Mouse (Mus musculus): Measurements from ENCODE around the gene Rimkla. TPM values are rescaled to one million over a fixed set of nuclear protein-coding genes. Genes with fewer than 3 reads are reported as not detected.

Rimkla gene
- total and polyA plus RNA-seq, 3 experiments, result not detected

- H3K79me2 ChIP-seq (ENCODE audit: control insufficient read depth, insufficient read depth, low read length, poor library complexity), result no peaks in the 10 kb centered on the region
- no peaks in the 10 kb centered on the region; a peak in 1 of 4 replicates for H3K27me3 ChIP-seq (ENCODE audit: control insufficient read depth in 1 of 2, insufficient read depth in 2 of 2, low read length in 2 of 2)
- H3K36me3 ChIP-seq (ENCODE audit: control insufficient read depth in 1 of 2, insufficient read depth in 2 of 2, low read length in 2 of 2), result no peaks in the 10 kb centered on the region
- H3K9ac ChIP-seq (ENCODE audit: control insufficient read depth, low read depth, low read length, poor library complexity, severe bottlenecking), result no peak overlapping the region
- H3K4me1 ChIP-seq (ENCODE audit: control insufficient read depth in 1 of 2, insufficient read depth in 2 of 2, low read length in 2 of 2), result no peaks in the 10 kb centered on the region
- no peak for DNase-seq (ENCODE audit: low read depth, low spot score)
- H3K4me3 ChIP-seq (ENCODE audit: control insufficient read depth in 1 of 2, insufficient read depth in 1 of 2, low read depth in 2 of 2, low read length in 2 of 2), result no peak overlapping the region
- no peaks in the 10 kb centered on the region for H3K9me3 ChIP-seq (replicated peaks; ENCODE audit: insufficient read depth, low read length)
- no peak overlapping the region for H3K27ac ChIP-seq (ENCODE audit: control insufficient read depth, low read depth, low read length)
- TF ChIP-seq POLR2AphosphoS2 (IDR thresholded peaks at IDR 0.05; ENCODE audit: low read length) (no peak), TBP (IDR thresholded peaks at IDR 0.05; ENCODE audit: low read depth, low read length) (no peak), ETS1 (IDR thresholded peaks at IDR 0.05; ENCODE audit: low read depth, low read length) (no peak), POLR2A (IDR thresholded peaks at IDR 0.05; ENCODE audit: control insufficient read depth in 1 of 2, insufficient read depth in 1 of 2, low read depth in 1 of 2, low read length in 2 of 2, poor library complexity in 1 of 2) (no peak), GABPA (IDR thresholded peaks at IDR 0.05; ENCODE audit: low read depth, low read length) (no peak)
Measured at GRCm38 (mm10) chr4:119483051-119483450, 9.4 kb downstream of the Rimkla start.

- Histone ChIP-seq H3K27me3 (ENCODE audit: control insufficient read depth in 1 of 2, insufficient read depth in 2 of 2, low read length in 2 of 2) (peaks cover 0 to 7% of the 10 kb centered on the region in 2 experiments; a peak in 3 of 4 replicates), H3K4me3 (ENCODE audit: control insufficient read depth in 1 of 2, insufficient read depth in 1 of 2, low read depth in 2 of 2, low read length in 2 of 2) (no peak overlapping the region), H3K79me2 (ENCODE audit: control insufficient read depth, insufficient read depth, low read length, poor library complexity) (no peaks in the 10 kb centered on the region), H3K9ac (ENCODE audit: control insufficient read depth, low read depth, low read length, poor library complexity, severe bottlenecking) (no peak overlapping the region), H3K4me1 (ENCODE audit: control insufficient read depth in 1 of 2, insufficient read depth in 2 of 2, low read length in 2 of 2) (no peaks in the 10 kb centered on the region), H3K36me3 (ENCODE audit: control insufficient read depth in 1 of 2, insufficient read depth in 2 of 2, low read length in 2 of 2) (no peaks in the 10 kb centered on the region), H3K9me3 (replicated peaks; ENCODE audit: insufficient read depth, low read length) (no peaks in the 10 kb centered on the region), H3K27ac (ENCODE audit: control insufficient read depth, low read depth, low read length) (no peak overlapping the region)
- DNase-seq (ENCODE audit: low read depth, low spot score), result no peak
- TF ChIP-seq POLR2AphosphoS5 (IDR thresholded peaks at IDR 0.05; ENCODE audit: borderline replicate concordance, low read depth, low read length) (no peak), E2F4 (IDR thresholded peaks at IDR 0.05; ENCODE audit: borderline replicate concordance, low read depth, low read length) (no peak), RAD21 (IDR thresholded peaks at IDR 0.05; ENCODE audit: low read depth, low read length) (no peak), ZNF384 (IDR thresholded peaks at IDR 0.05; ENCODE audit: low read depth, low read length) (no peak), MXI1 (IDR thresholded peaks at IDR 0.05; ENCODE audit: low read depth, low read length) (no peak), USF2 (IDR thresholded peaks at IDR 0.05; ENCODE audit: borderline replicate concordance in 1 of 2, insufficient read depth in 1 of 2, low read depth in 1 of 2, low read length in 2 of 2) (no peak), ELF1 (IDR thresholded peaks at IDR 0.05; ENCODE audit: low read depth, low read length) (no peak)
Measured at GRCm38 (mm10) chr4:119473150-119473549, 19.3 kb downstream of the Rimkla start.

GRCm38 (mm10) chr4:119472545-119472944 is 19.9 kb downstream of the Rimkla start:
- H3K4me3 ChIP-seq (ENCODE audit: control insufficient read depth in 1 of 2, insufficient read depth in 1 of 2, low read depth in 2 of 2, low read length in 2 of 2), result no peak overlapping the region
- no peaks in the 10 kb centered on the region for H3K36me3 ChIP-seq (ENCODE audit: control insufficient read depth in 1 of 2, insufficient read depth in 2 of 2, low read length in 2 of 2)
- no peaks in the 10 kb centered on the region for H3K4me1 ChIP-seq (ENCODE audit: control insufficient read depth in 1 of 2, insufficient read depth in 2 of 2, low read length in 2 of 2)
- H3K27ac ChIP-seq (ENCODE audit: control insufficient read depth, low read depth, low read length), result no peak overlapping the region
- no peak for DNase-seq (ENCODE audit: low read depth, low spot score)
- H3K79me2 ChIP-seq (ENCODE audit: control insufficient read depth, insufficient read depth, low read length, poor library complexity), result no peaks in the 10 kb centered on the region
- no peak overlapping the region for H3K9ac ChIP-seq (ENCODE audit: control insufficient read depth, low read depth, low read length, poor library complexity, severe bottlenecking)
- no peaks in the 10 kb centered on the region for H3K9me3 ChIP-seq (replicated peaks; ENCODE audit: insufficient read depth, low read length)
- H3K27me3 ChIP-seq (ENCODE audit: control insufficient read depth in 1 of 2, insufficient read depth in 2 of 2, low read length in 2 of 2), result peaks cover 0 to 7% of the 10 kb centered on the region in 2 experiments; a peak in 3 of 4 replicates
- TF ChIP-seq SIN3A (IDR thresholded peaks at IDR 0.05; ENCODE audit: low read length) (no peak), CHD1 (IDR thresholded peaks at IDR 0.05; ENCODE audit: low read depth, low read length) (no peak), ZKSCAN1 (IDR thresholded peaks at IDR 0.05; ENCODE audit: low read depth, low read length) (no peak), MXI1 (IDR thresholded peaks at IDR 0.05; ENCODE audit: low read depth, low read length) (no peak), POLR2AphosphoS5 (IDR thresholded peaks at IDR 0.05; ENCODE audit: borderline replicate concordance, low read depth, low read length) (no peak), USF2 (IDR thresholded peaks at IDR 0.05; ENCODE audit: borderline replicate concordance in 1 of 2, insufficient read depth in 1 of 2, low read depth in 1 of 2, low read length in 2 of 2) (no peak), EP300 (IDR thresholded peaks at IDR 0.05; ENCODE audit: low read depth in 1 of 2, low read length in 2 of 2) (no peak), USF1 (IDR thresholded peaks at IDR 0.05; ENCODE audit: low read depth, low read length) (no peak), TBP (IDR thresholded peaks at IDR 0.05; ENCODE audit: low read depth, low read length) (no peak), ZNF384 (IDR thresholded peaks at IDR 0.05; ENCODE audit: low read depth, low read length) (no peak), RCOR1 (IDR thresholded peaks at IDR 0.05; ENCODE audit: low read depth, low read length) (no peak), POLR2AphosphoS2 (IDR thresholded peaks at IDR 0.05; ENCODE audit: low read length) (no peak), SMC3 (IDR thresholded peaks at IDR 0.05; ENCODE audit: low read depth, low read length) (no peak), TCF12 (IDR thresholded peaks at IDR 0.05; ENCODE audit: low read depth, low read length) (no peak)

Measured in MEL (cell line).